Mouse (Mus musculus) embryonic facial prominence, embryonic 15.5 days (tissue): ENCODE results near the gene Baz1a. TPM values are rescaled to one million over a fixed set of nuclear protein-coding genes. Genes with fewer than 3 reads are reported as not detected.
"Not testable (repeated sequence)": the region's sequence is repeated elsewhere in the genome, so short reads cannot be mapped to it uniquely, and the experiment has no call there.

ENCODE experiments used
- ATAC-seq: fragments of 200-750 bp; cut with Nextera tagmentation; 2 replicates; pipeline ENCODE4 v1.8.0; 2017; ENCODE audit warnings: low read depth, moderate TSS enrichment; ENCODE audit not compliant: insufficient number of reproducible peaks, low FRiP score, low TSS enrichment
- H3K27ac ChIP-seq: fragments of 300-500 bp; sonication (generic); replicated peaks from 2 replicates; pipeline ENCODE4 v1.5.1; 2015; ENCODE audit warnings: mild to moderate bottlenecking, inconsistent platforms
- H3K27me3 ChIP-seq: fragments of 300-500 bp; sonication (generic); 2 replicates; pipeline ENCODE4 v1.6.1; 2015; ENCODE audit warnings: inconsistent platforms
- H3K36me3 ChIP-seq: fragments of 300-500 bp; sonication (generic); 2 replicates; pipeline ENCODE4 v1.6.1; 2015; ENCODE audit warnings: mild to moderate bottlenecking, inconsistent platforms
- H3K4me1 ChIP-seq: fragments of 300-500 bp; sonication (generic); 2 replicates; pipeline ENCODE4 v1.6.1; 2015; ENCODE audit warnings: inconsistent platforms
- H3K4me2 ChIP-seq: fragments of 300-500 bp; sonication (generic); replicated peaks from 2 replicates; pipeline ENCODE4 v1.6.1; 2015; ENCODE audit warnings: mild to moderate bottlenecking, inconsistent platforms
- H3K4me3 ChIP-seq: fragments of 300-500 bp; sonication (generic); replicated peaks from 2 replicates; pipeline ENCODE4 v1.5.1; 2015; ENCODE audit warnings: mild to moderate bottlenecking, inconsistent platforms
- H3K9ac ChIP-seq: fragments of 300-500 bp; sonication (generic); 2 replicates; pipeline ENCODE4 v1.6.1; 2015; ENCODE audit warnings: inconsistent platforms
- H3K9me3 ChIP-seq: fragments of 300-500 bp; sonication (generic); replicated peaks from 2 replicates; pipeline ENCODE4 v1.6.1; 2016; ENCODE audit warnings: inconsistent platforms
- WGBS: fragments of 180-500 bp; shearing (Covaris S2); methylation state at CpG from one replicate; pipeline ENCODE4 v1.1.7; 2015; 5-methylcytosine and 5-hydroxymethylcytosine counted together
- polyA plus RNA-seq: library from polyadenylated mRNA; unstranded; fragments of >200 nt; fragmentation: Nextera tagmentation; extraction: Ambion mirVana; gene quantifications from 2 replicates; pipeline ENCODE4 v1.2.1, GENCODE M21; 2015

The Baz1a gene
- polyA plus RNA-seq, 1 experiment from 2014 or later, result 25.2 TPM

GRCm38 (mm10) chr12:54965532-54966160, 48.5 kb downstream of the Baz1a start:
- Histone ChIP-seq H3K27ac (no peak overlapping the region), H3K4me2 (no peak overlapping the region), H3K36me3 (peaks cover 7% of the 10 kb centered on the region; the same call in 1 of the 2 replicates), H3K9ac (no peak overlapping the region), H3K27me3 (no peaks in the 10 kb centered on the region), H3K4me3 (no peak overlapping the region), H3K4me1 (no peaks in the 10 kb centered on the region), H3K9me3 (no peaks in the 10 kb centered on the region)
- WGBS, result 93% methylated on average over 4 of the region's 4 CpGs
- no peak for ATAC-seq

DNA sequence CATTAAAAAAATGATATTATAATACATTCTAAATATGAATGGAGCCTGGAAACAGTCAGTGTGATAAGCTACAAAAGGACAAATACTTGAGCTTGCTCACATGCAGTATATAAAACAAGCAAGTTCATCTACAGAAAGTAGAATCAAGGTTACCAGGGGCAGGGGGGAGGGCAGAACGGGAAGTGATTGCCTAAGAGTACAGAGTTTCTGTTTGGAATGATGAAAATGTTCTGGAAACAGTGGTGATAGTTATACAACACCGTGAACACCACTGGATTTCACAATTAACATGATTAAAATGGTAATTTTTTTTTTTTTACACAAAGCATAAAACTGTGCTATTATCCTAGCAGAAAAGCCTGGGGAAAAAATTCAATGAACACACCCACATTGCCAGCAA, 54.6 kb downstream of the Baz1a start:
- no peaks in the 10 kb centered on the region for H3K4me1 ChIP-seq
- H3K9me3 ChIP-seq, result no peaks in the 10 kb centered on the region
- H3K9ac ChIP-seq, result no peak overlapping the region
- 63% methylated on average over 2 of the region's 2 CpGs for WGBS
- H3K27ac ChIP-seq, result no peak overlapping the region
- no peak overlapping the region for H3K4me3 ChIP-seq
- H3K4me2 ChIP-seq, result no peak overlapping the region
- ATAC-seq, result no peak
- peaks cover 5% of the 10 kb centered on the region; the same call in 1 of the 2 replicates for H3K36me3 ChIP-seq
- H3K27me3 ChIP-seq, result no peaks in the 10 kb centered on the region

DNA sequence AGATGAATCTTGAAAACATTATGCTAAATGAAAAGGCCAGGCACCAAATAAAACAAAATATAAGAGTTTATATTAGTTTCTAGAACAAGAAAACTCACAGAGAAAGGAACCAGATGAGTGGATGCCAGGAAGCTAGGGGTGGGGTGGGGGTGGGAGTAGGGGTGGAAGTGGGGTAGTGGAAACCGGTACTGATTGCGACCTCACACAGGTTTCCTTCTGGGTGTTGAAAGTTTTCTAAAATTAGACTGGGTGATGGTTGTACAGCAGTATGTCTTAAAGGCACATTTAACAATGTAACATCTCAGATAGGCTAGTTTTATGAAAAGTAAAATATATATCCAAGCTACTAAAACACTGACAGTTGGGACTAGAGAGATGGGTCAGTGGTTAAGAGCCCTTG, 57.2 kb downstream of the Baz1a start:
- Histone ChIP-seq H3K27me3 (no peaks in the 10 kb centered on the region), H3K36me3 (peaks cover 10% of the 10 kb centered on the region), H3K4me2 (no peak overlapping the region), H3K27ac (no peak overlapping the region), H3K9me3 (no peaks in the 10 kb centered on the region), H3K9ac (no peak overlapping the region), H3K4me3 (no peak overlapping the region), H3K4me1 (no peaks in the 10 kb centered on the region)
- WGBS, result 84% methylated on average over 2 of the region's 2 CpGs
- ATAC-seq, result no peak

- no peak overlapping the region for H3K4me2 ChIP-seq
- H3K27me3 ChIP-seq, result no peaks in the 10 kb centered on the region
- 84% methylated on average over 4 of the region's 4 CpGs for WGBS
- H3K9ac ChIP-seq, result no peak overlapping the region
- no peaks in the 10 kb centered on the region for H3K9me3 ChIP-seq
- no peaks in the 10 kb centered on the region for H3K4me1 ChIP-seq
- ATAC-seq, result no peak
- H3K36me3 ChIP-seq, result peaks cover 10% of the 10 kb centered on the region
- no peak overlapping the region for H3K27ac ChIP-seq
- no peak overlapping the region for H3K4me3 ChIP-seq
Observed at GRCm38 (mm10) chr12:54956457-54956856, 57.7 kb downstream of the Baz1a start.

DNA sequence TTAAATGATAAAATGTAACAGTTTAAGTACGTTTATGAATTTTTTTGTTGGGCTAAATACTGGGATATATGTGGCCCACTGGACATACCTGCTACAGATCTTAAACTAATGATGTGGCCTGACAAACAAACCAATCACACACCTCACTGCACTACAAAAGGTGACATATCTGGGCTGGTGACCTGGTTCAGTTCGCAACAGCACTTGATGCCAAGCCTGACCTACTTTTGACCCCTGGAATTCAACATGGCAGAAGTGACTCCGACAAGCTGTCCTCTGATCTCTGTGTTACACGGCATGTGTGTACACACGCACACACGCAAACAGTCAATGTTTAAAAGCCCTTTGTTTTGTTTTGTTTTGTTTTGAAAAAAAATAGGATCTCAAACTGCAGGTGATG, 68.0 kb downstream of the Baz1a start:
- WGBS, result 86% methylated on average over 6 of the region's 6 CpGs
- no peak overlapping the region for H3K27ac ChIP-seq
- ATAC-seq, result no peak
- H3K36me3 ChIP-seq, result 0 out of 2 replicates have a peak, but pooled peaks cover 5% of the 10 kb centered on the region
- H3K4me3 ChIP-seq, result no peak overlapping the region
- no peaks in the 10 kb centered on the region for H3K27me3 ChIP-seq
- H3K9ac ChIP-seq, result no peak overlapping the region
- no peak overlapping the region for H3K4me2 ChIP-seq
- no peaks in the 10 kb centered on the region for H3K9me3 ChIP-seq
- H3K4me1 ChIP-seq, result no peaks in the 10 kb centered on the region

- not testable (repeated sequence) for H3K27ac ChIP-seq, H3K4me1 ChIP-seq, H3K4me2 ChIP-seq, H3K4me3 ChIP-seq, H3K9ac ChIP-seq, H3K27me3 ChIP-seq, H3K9me3 ChIP-seq, ATAC-seq
- peaks cover 15% of the 10 kb centered on the region; the same call in 1 of the 2 replicates for H3K36me3 ChIP-seq
- 91% methylated on average over 6 of the region's 6 CpGs for WGBS
Observed at GRCm38 (mm10) chr12:54942586-54943157, 71.5 kb downstream of the Baz1a start.

DNA sequence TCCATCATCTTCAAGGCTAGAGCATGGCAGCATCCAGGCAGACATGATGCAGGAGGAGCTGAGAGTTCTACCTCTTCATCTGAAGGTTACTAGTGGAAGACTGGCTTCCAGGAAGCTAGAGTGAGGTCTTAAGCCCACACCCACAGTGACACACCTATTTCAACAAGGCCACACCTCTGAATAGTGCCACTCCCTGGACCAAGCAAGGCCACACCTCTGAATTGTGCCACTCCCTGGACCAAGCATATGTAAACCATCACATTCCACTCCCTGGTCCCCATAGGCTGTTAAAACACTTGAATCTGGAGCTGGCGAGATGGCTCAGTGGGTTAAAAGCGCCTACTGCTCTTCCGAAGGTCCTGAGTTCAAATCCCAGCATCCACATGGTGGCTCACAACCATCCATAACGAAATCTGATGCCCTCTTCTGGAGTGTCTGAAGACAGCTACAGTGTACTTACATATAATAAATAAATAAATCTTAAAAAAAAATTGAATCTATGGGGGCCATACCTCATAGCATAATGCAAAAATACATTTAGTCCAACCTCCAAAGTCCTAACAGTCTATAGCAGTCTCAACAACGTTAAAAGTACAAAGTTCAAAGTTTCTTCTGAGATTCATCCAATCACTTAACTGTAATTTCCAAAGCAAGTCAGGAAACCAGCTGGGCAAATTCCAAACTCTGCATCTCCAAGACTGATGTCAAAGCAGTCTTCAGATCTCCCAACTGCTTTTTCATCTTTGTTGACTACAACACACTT, 76.4 kb downstream of the Baz1a start:
- H3K4me2 ChIP-seq, H3K4me1 ChIP-seq, H3K9ac ChIP-seq, H3K4me3 ChIP-seq, H3K27ac ChIP-seq, ATAC-seq, H3K27me3 ChIP-seq, H3K9me3 ChIP-seq: not testable (repeated sequence)
- 92% methylated on average over 5 of the region's 5 CpGs for WGBS
- peaks cover 20% of the 10 kb centered on the region; the same call in 1 of the 2 replicates for H3K36me3 ChIP-seq

GRCm38 (mm10) chr12:54910387-54910786, 103.8 kb downstream of the Baz1a start:
- ATAC-seq, result no peak
- Histone ChIP-seq H3K4me3 (no peak overlapping the region), H3K4me1 (no peaks in the 10 kb centered on the region), H3K9me3 (no peaks in the 10 kb centered on the region), H3K36me3 (peaks cover 46% of the 10 kb centered on the region), H3K9ac (no peak overlapping the region), H3K27ac (no peak overlapping the region), H3K27me3 (no peaks in the 10 kb centered on the region), H3K4me2 (no peak overlapping the region)
- 90% methylated on average over 3 of the region's 3 CpGs for WGBS

- H3K4me1 ChIP-seq, ATAC-seq, H3K9me3 ChIP-seq, H3K4me3 ChIP-seq, H3K9ac ChIP-seq, H3K4me2 ChIP-seq, H3K27me3 ChIP-seq, H3K27ac ChIP-seq: not testable (repeated sequence)
- peaks cover 18% of the 10 kb centered on the region; the same call in 1 of the 2 replicates for H3K36me3 ChIP-seq
- WGBS, result 65% methylated on average over 2 of the region's 2 CpGs
Observed at GRCm38 (mm10) chr12:54892559-54892958, 121.6 kb downstream of the Baz1a start.

GRCm38 (mm10) chr12:54890426-54890825, 123.7 kb downstream of the Baz1a start:
- WGBS, result 93% methylated on average over 2 of the region's 2 CpGs
- H3K4me2 ChIP-seq, result no peak overlapping the region
- no peaks in the 10 kb centered on the region for H3K27me3 ChIP-seq
- H3K4me1 ChIP-seq, result no peaks in the 10 kb centered on the region
- no peaks in the 10 kb centered on the region for H3K9me3 ChIP-seq
- H3K9ac ChIP-seq, result no peak overlapping the region
- H3K36me3 ChIP-seq, result peaks cover 2% of the 10 kb centered on the region; the same call in 1 of the 2 replicates
- ATAC-seq, result no peak
- H3K27ac ChIP-seq, result no peak overlapping the region
- no peak overlapping the region for H3K4me3 ChIP-seq

GRCm38 (mm10) chr12:54887580-54888127, 126.5 kb downstream of the Baz1a start:
- ATAC-seq, result no peak

More at GRCm38 (mm10) chr12:54887580-54888127, 126.5 kb downstream of the Baz1a start:
- H3K27ac ChIP-seq, result no peak overlapping the region
- H3K27me3 ChIP-seq, result no peaks in the 10 kb centered on the region
- no peaks in the 10 kb centered on the region for H3K9me3 ChIP-seq
- 59% methylated on average over 4 of the region's 4 CpGs for WGBS
- no peaks in the 10 kb centered on the region for H3K4me1 ChIP-seq
- no peak overlapping the region for H3K9ac ChIP-seq
- H3K4me2 ChIP-seq, result no peak overlapping the region
- no peaks in the 10 kb centered on the region for H3K36me3 ChIP-seq
- no peak overlapping the region for H3K4me3 ChIP-seq
